Mouse (Mus musculus): Measurements from ENCODE around the gene Spata46. TPM values are rescaled to one million over a fixed set of nuclear protein-coding genes. Genes with fewer than 3 reads are reported as not detected.

The Spata46 gene
- polyA plus RNA-seq, 1 experiment from 2014 or later: 0.84 TPM

DNA sequence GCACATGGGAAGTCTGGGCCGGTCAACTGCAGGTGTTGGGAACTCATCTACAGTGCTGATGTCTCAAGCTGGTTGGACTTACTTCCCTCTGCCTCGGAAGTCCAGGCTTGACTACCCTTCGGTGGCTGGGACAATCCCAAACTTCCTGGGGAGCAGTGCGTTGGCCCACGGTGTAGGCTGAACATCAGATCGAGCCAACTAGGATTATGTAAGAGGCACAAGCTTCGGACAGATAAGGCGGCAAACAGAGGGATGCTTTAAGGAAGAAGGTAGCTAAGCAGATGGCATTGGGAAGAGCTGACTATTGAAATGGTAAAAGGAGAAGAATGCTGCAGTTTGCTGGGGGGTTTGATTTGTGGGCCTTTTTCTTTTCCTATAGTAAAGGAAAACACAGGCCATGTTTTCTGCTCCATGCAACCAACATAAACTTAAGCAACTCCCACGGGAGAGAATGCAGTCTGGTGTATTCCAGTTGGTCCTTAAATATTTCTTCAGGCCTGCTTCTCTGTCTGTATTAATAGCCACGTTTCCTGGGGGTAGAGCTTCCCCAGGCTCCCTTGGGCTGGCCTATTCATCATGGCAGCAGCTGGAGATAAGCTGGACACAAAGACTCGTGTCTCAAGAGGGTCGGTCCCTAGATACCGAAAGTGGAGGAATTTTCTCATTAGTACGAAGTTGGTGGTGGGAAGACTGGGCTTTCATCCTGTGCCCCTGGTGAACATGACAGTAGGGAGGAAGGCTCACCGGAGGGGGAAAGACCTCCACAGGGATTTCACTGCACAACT is 13.6 kb upstream of the Spata46 start:
- no peak for ATAC-seq (replicated peaks; ENCODE audit: low FRiP score)
- Histone ChIP-seq H3K4me2 (no peak overlapping the region), H3K9ac (ENCODE audit: low read depth, low read length) (no peak overlapping the region), H3K4me1 (replicated peaks; ENCODE audit: control insufficient read depth, insufficient read depth, low read length) (no peaks in the 10 kb centered on the region), H3K27me3 (replicated peaks; ENCODE audit: control insufficient read depth, insufficient read depth, low read length) (no peaks in the 10 kb centered on the region), H3K27ac (ENCODE audit: low read depth, low read length) (no peak overlapping the region), H3K4me3 (ENCODE audit: low read depth, low read length) (no peak overlapping the region), H3K36me3 (ENCODE audit: control insufficient read depth, insufficient read depth, low read length) (no peaks in the 10 kb centered on the region), H3K9me3 (ENCODE audit: control insufficient read depth, low read length) (no peaks in the 10 kb centered on the region)
- 69% methylated on average over 15 of the region's 15 CpGs for WGBS
- DNase-seq (ENCODE audit: low spot score): no peak

- H3K36me3 ChIP-seq (ENCODE audit: control insufficient read depth, insufficient read depth, low read length): no peaks in the 10 kb centered on the region
- 65% methylated on average over 4 of the region's 4 CpGs for WGBS
- H3K9ac ChIP-seq (ENCODE audit: low read depth, low read length): no peak overlapping the region
- no peaks in the 10 kb centered on the region for H3K9me3 ChIP-seq (ENCODE audit: control insufficient read depth, low read length)
- no peaks in the 10 kb centered on the region for H3K27me3 ChIP-seq (replicated peaks; ENCODE audit: control insufficient read depth, insufficient read depth, low read length)
- H3K4me3 ChIP-seq (ENCODE audit: low read depth, low read length): no peak overlapping the region
- H3K4me2 ChIP-seq: no peak overlapping the region
- no peaks in the 10 kb centered on the region for H3K4me1 ChIP-seq (replicated peaks; ENCODE audit: control insufficient read depth, insufficient read depth, low read length)
- DNase-seq (ENCODE audit: low spot score): no peak
- H3K27ac ChIP-seq (ENCODE audit: low read depth, low read length): no peak overlapping the region
- no peak for ATAC-seq (replicated peaks; ENCODE audit: low FRiP score)
These were observed 9.1 kb upstream of the Spata46 start for GRCm38 (mm10) chr1:170299496-170299895.

DNA sequence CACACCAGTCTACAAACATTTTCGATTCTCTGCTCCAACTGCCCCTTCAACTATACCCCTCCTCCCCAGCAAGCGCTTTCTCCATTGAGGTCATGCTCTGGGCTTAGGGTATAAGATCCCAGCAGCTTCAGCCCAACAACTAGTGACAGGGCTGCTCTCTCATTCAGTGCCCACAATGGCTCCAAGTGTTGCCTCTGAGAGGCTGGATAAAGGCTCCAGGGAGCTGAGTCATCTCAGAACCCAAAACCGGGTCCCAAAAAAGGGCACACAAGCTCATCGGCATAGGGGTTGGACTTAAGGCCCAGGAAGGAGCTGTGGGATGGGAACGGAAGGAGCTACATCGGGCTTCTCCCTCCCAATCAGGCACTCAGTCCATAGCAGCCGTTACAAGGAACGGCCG is 6.9 kb upstream of the Spata46 start:
- Histone ChIP-seq H3K4me3 (ENCODE audit: low read depth, low read length) (no peak overlapping the region), H3K9ac (ENCODE audit: low read depth, low read length) (no peak overlapping the region), H3K4me2 (no peak overlapping the region), H3K27ac (ENCODE audit: low read depth, low read length) (no peak overlapping the region), H3K4me1 (replicated peaks; ENCODE audit: control insufficient read depth, insufficient read depth, low read length) (no peaks in the 10 kb centered on the region), H3K9me3 (ENCODE audit: control insufficient read depth, low read length) (no peaks in the 10 kb centered on the region), H3K27me3 (replicated peaks; ENCODE audit: control insufficient read depth, insufficient read depth, low read length) (no peaks in the 10 kb centered on the region), H3K36me3 (ENCODE audit: control insufficient read depth, insufficient read depth, low read length) (no peaks in the 10 kb centered on the region)
- DNase-seq (ENCODE audit: low spot score) (no peak), ATAC-seq (replicated peaks; ENCODE audit: low FRiP score) (no peak)
- 86% methylated on average over 9 of the region's 9 CpGs for WGBS

DNA sequence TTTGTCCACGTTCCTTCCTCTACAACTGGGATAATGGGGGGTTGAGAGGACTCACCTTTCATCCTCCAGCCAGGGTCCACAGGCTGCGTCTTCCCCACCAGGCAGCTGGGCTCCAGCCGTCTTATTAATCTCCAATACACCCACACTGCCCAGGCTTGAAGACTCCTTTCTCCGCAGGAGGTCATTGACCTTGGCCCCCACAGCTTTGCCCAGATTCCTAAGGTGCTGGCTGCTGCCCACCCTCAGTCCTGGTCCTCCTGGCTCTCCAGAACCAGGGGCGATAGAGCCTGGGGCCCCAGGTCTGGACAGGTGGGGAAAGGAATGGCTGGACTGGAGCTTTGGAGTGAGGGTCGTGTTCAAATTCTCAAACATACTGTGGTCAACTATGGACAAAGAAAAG is 6.1 kb upstream of the Spata46 start:
- no peak for ATAC-seq (replicated peaks; ENCODE audit: low FRiP score)
- WGBS: 75% methylated on average over 6 of the region's 6 CpGs
- Histone ChIP-seq H3K9me3 (ENCODE audit: control insufficient read depth, low read length) (no peaks in the 10 kb centered on the region), H3K4me1 (replicated peaks; ENCODE audit: control insufficient read depth, insufficient read depth, low read length) (no peaks in the 10 kb centered on the region), H3K4me3 (ENCODE audit: low read depth, low read length) (no peak overlapping the region), H3K4me2 (no peak overlapping the region), H3K9ac (ENCODE audit: low read depth, low read length) (no peak overlapping the region), H3K27me3 (replicated peaks; ENCODE audit: control insufficient read depth, insufficient read depth, low read length) (no peaks in the 10 kb centered on the region), H3K27ac (ENCODE audit: low read depth, low read length) (no peak overlapping the region), H3K36me3 (ENCODE audit: control insufficient read depth, insufficient read depth, low read length) (no peaks in the 10 kb centered on the region)
- DNase-seq (ENCODE audit: low spot score): no peak

DNA sequence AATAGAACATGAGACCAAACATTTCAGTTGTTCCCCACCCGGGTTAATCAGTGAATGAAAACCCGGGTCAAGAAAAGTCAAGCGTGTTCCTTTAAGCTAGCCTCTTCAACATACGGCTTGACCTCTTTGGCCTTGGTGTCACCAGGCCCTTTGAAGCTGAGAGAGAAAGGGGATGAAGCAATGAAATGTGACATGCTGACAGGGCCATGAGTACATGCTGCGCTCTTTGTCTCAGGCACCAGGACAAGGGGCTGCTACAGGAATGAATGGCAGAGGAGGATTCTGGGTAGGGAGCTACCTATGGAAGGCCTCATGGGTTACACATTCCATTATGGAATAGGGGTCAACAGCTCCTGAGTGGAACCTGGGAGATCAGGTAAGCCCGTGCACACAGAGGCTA is 5.5 kb upstream of the Spata46 start:
- no peak for ATAC-seq (replicated peaks; ENCODE audit: low FRiP score)
- Histone ChIP-seq H3K27me3 (replicated peaks; ENCODE audit: control insufficient read depth, insufficient read depth, low read length) (no peaks in the 10 kb centered on the region), H3K4me1 (replicated peaks; ENCODE audit: control insufficient read depth, insufficient read depth, low read length) (no peaks in the 10 kb centered on the region), H3K9me3 (ENCODE audit: control insufficient read depth, low read length) (no peaks in the 10 kb centered on the region), H3K27ac (ENCODE audit: low read depth, low read length) (no peak overlapping the region), H3K9ac (ENCODE audit: low read depth, low read length) (no peak overlapping the region), H3K4me2 (no peak overlapping the region), H3K36me3 (ENCODE audit: control insufficient read depth, insufficient read depth, low read length) (no peaks in the 10 kb centered on the region), H3K4me3 (ENCODE audit: low read depth, low read length) (no peak overlapping the region)
- no peak for DNase-seq (ENCODE audit: low spot score)
- 85% methylated on average over 6 of the region's 6 CpGs for WGBS

DNA sequence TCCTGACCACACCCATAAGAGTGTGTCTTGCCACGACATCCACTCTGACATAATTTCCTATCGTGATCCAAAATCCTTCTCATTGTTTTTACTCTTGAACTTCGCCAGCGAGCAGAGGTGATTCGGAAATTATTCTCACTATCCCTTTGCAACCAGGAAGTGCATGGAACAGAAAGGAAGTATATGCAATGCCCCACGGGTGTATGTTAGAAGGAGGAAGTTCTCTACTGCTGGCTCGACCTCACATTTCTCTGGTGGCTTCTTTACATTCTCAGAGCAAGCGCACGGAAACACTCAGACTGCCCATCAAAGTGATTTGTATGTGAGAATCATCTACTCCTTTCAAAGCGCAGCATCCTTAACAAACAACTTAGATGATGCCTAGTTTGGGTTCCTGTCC is 3.6 kb upstream of the Spata46 start:
- ATAC-seq (replicated peaks; ENCODE audit: low FRiP score) (no peak), DNase-seq (ENCODE audit: low spot score) (no peak)
- no peaks in the 10 kb centered on the region for H3K27me3 ChIP-seq (replicated peaks; ENCODE audit: control insufficient read depth, insufficient read depth, low read length)
- no peak overlapping the region for H3K27ac ChIP-seq (ENCODE audit: low read depth, low read length)
- H3K36me3 ChIP-seq (ENCODE audit: control insufficient read depth, insufficient read depth, low read length): no peaks in the 10 kb centered on the region
- H3K4me3 ChIP-seq (ENCODE audit: low read depth, low read length): no peak overlapping the region
- H3K4me1 ChIP-seq (replicated peaks; ENCODE audit: control insufficient read depth, insufficient read depth, low read length): no peaks in the 10 kb centered on the region
- no peak overlapping the region for H3K9ac ChIP-seq (ENCODE audit: low read depth, low read length)
- 81% methylated on average over 10 of the region's 10 CpGs for WGBS
- H3K4me2 ChIP-seq: no peak overlapping the region
- no peaks in the 10 kb centered on the region for H3K9me3 ChIP-seq (ENCODE audit: control insufficient read depth, low read length)

- Histone ChIP-seq H3K27ac (ENCODE audit: low read depth, low read length) (no peak within 1 kb of the TSS), H3K4me2 (no peak within 1 kb of the TSS), H3K9me3 (ENCODE audit: control insufficient read depth, low read length) (no peaks in the 10 kb centered on the region), H3K4me3 (ENCODE audit: low read depth, low read length) (no peak within 1 kb of the TSS), H3K27me3 (replicated peaks; ENCODE audit: control insufficient read depth, insufficient read depth, low read length) (no peaks in the 10 kb centered on the region), H3K4me1 (replicated peaks; ENCODE audit: control insufficient read depth, insufficient read depth, low read length) (no peaks in the 10 kb centered on the region), H3K9ac (ENCODE audit: low read depth, low read length) (no peak within 1 kb of the TSS), H3K36me3 (ENCODE audit: control insufficient read depth, insufficient read depth, low read length) (no peaks in the 10 kb centered on the region)
- DNase-seq (ENCODE audit: low spot score) (no peak), ATAC-seq (replicated peaks; ENCODE audit: low FRiP score) (no peak)
- 83% methylated on average over 4 of the region's 4 CpGs for whole genome bisulfite sequencing
These were observed 2.4 kb upstream of the Spata46 start, which contains the start of gene Gm7694 for GRCm38 (mm10) chr1:170306232-170306631. Gm7694 (minus strand) TSS chr1:170306332.

DNA sequence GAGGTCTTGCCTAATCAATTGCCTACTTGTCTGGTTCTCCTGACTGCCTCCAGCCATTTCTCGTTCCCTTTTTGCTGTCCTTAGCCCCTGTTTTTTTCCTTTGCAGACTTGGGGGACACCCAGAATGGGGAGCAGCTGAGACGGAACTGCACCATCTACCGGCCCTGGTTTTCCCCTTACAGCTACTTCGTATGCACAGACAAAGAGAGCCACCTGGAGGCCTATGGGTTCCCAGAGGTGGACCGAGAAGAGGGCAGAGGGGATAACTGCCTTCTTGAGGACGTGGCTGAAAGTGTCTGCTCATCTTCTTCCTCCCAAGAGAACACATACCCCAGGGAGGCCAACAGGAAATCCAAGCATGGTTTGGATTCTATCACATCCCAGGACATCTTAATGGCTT is 2.8 kb downstream of the Spata46 start:
- 68% methylated on average over 6 of the region's 6 CpGs for WGBS
- DNase-seq (ENCODE audit: low spot score) (no peak), ATAC-seq (replicated peaks; ENCODE audit: low FRiP score) (no peak)
- Histone ChIP-seq H3K4me2 (no peak overlapping the region), H3K27me3 (replicated peaks; ENCODE audit: control insufficient read depth, insufficient read depth, low read length) (no peaks in the 10 kb centered on the region), H3K9me3 (ENCODE audit: control insufficient read depth, low read length) (no peaks in the 10 kb centered on the region), H3K4me1 (replicated peaks; ENCODE audit: control insufficient read depth, insufficient read depth, low read length) (no peaks in the 10 kb centered on the region), H3K36me3 (ENCODE audit: control insufficient read depth, insufficient read depth, low read length) (no peaks in the 10 kb centered on the region), H3K4me3 (ENCODE audit: low read depth, low read length) (no peak overlapping the region), H3K27ac (ENCODE audit: low read depth, low read length) (no peak overlapping the region), H3K9ac (ENCODE audit: low read depth, low read length) (no peak overlapping the region)

- H3K4me2 ChIP-seq: no peak overlapping the region
- 80% methylated on average over 2 of the region's 2 CpGs for WGBS
- H3K36me3 ChIP-seq (ENCODE audit: control insufficient read depth, insufficient read depth, low read length): no peaks in the 10 kb centered on the region
- no peaks in the 10 kb centered on the region for H3K27me3 ChIP-seq (replicated peaks; ENCODE audit: control insufficient read depth, insufficient read depth, low read length)
- no peak overlapping the region for H3K9ac ChIP-seq (ENCODE audit: low read depth, low read length)
- DNase-seq (ENCODE audit: low spot score) (no peak), ATAC-seq (replicated peaks; ENCODE audit: low FRiP score) (no peak)
- H3K4me1 ChIP-seq (replicated peaks; ENCODE audit: control insufficient read depth, insufficient read depth, low read length): no peaks in the 10 kb centered on the region
- H3K27ac ChIP-seq (ENCODE audit: low read depth, low read length): no peak overlapping the region
- H3K4me3 ChIP-seq (ENCODE audit: low read depth, low read length): no peak overlapping the region
- no peaks in the 10 kb centered on the region for H3K9me3 ChIP-seq (ENCODE audit: control insufficient read depth, low read length)
These were observed 13.4 kb downstream of the Spata46 start for GRCm38 (mm10) chr1:170322046-170322445.

Measured in liver, embryonic 11.5 days (tissue).